20 mouse cellular contexts compared by ENCODE assay signal in the genomic region with DNA sequence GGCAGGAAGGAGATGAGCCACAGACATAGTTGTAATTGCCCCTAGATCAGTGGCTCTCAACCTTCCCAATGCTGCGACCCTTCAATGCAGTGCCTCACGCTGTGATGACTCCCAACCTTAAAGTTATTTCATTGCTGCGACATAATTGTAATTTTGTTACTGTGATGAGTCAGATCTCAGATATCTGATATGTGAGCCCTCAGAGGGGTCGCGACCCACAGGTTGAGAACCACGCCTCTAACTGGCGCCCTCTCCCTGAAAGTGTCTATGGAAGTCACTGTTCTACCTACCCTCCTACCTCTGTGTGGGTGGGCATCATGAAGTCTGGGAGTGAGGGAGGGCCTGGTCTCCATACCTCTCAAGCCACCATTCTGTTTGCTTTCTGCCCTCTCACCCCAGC.
"Had no signal": no experiment of that assay in that cellular context is flagged by ENCODE, and none has a peak within 500 bp of the region (broad histone marks: within the 10 kb centered on the region; RNA-seq: fewer than 3 reads in every experiment).

No protein-coding gene starts in this region.

- H3K4me1 ChIP-seq: limb, embryonic 13.5 days; stomach, embryonic 15.5 days had no signal

- H3K9me3 ChIP-seq: intestine, embryonic 15.5 days; limb, embryonic 10.5 days; stomach, embryonic 15.5 days had no signal

- H3K4me3 ChIP-seq: intestine, embryonic 15.5 days; layer of hippocampus, adult 2 months; limb, embryonic 10.5 days; limb, embryonic 13.5 days; stomach, embryonic 15.5 days had no signal

- ATAC-seq: intestine, embryonic 15.5 days; lung, postnatal 0 days had no signal

- H3K9ac ChIP-seq: intestine, embryonic 15.5 days; limb, embryonic 13.5 days; lung, embryonic 14.5 days; stomach, embryonic 15.5 days had no signal

- H3K27me3 ChIP-seq: intestine, embryonic 15.5 days; limb, embryonic 13.5 days; stomach, embryonic 15.5 days had no signal

- DNase-seq: kidney, adult 18-20 months; kidney, adult 9 months; kidney, postnatal 14 days; kidney, postnatal 4 days; layer of hippocampus, adult 9-11 months; lung, embryonic 14.5 days; midbrain, embryonic 14.5 days; right cerebral cortex, adult 18-20 months; right cerebral cortex, postnatal 14 days; right cerebral cortex, postnatal 4 days; spleen, adult 18-20 months; thymus, postnatal 25 days had no signal

- H3K27ac ChIP-seq: intestine, embryonic 15.5 days; layer of hippocampus, adult 2 months; limb, embryonic 10.5 days; limb, embryonic 13.5 days; macrophage; stomach, embryonic 15.5 days had no signal

- H3K36me3 ChIP-seq: intestine, embryonic 15.5 days; limb, embryonic 10.5 days; limb, embryonic 13.5 days; stomach, embryonic 15.5 days had no signal

- H3K4me2 ChIP-seq: intestine, embryonic 15.5 days; lung, embryonic 14.5 days; midbrain, embryonic 11.5 days; stomach, embryonic 15.5 days had no signal
